Mouse (Mus musculus) stomach, embryonic 14.5 days (tissue): ENCODE measurements around the gene Setd2. TPM values are rescaled to one million over a fixed set of nuclear protein-coding genes. Genes with fewer than 3 reads are reported as not detected.

Experiments used
- ATAC-seq: fragments of 200-750 bp; cut with Nextera tagmentation; 2 replicates; pipeline ENCODE4 v1.8.0; 2017; ENCODE audit warnings: low read depth, moderate TSS enrichment; ENCODE audit not compliant: insufficient number of reproducible peaks, insufficient read depth, low FRiP score
- H3K27ac ChIP-seq: fragments of 300-500 bp; sonication (generic); 2 replicates; pipeline ENCODE4 v1.5.1; 2014; ENCODE audit warnings: mild to moderate bottlenecking, low read length, moderate library complexity, mixed read lengths
- H3K27me3 ChIP-seq: fragments of 300-500 bp; sonication (generic); 2 replicates; pipeline ENCODE4 v1.6.1; 2014; ENCODE audit warnings: low read length, control low read depth, mixed read lengths; ENCODE audit not compliant: control insufficient read depth, insufficient read depth
- H3K36me3 ChIP-seq: fragments of 300-500 bp; sonication (generic); 2 replicates; pipeline ENCODE4 v1.6.1; 2014; ENCODE audit warnings: mild to moderate bottlenecking, control low read depth, low read length, moderate library complexity, mixed read lengths; ENCODE audit not compliant: control insufficient read depth, insufficient read depth
- H3K4me1 ChIP-seq: fragments of 300-500 bp; sonication (generic); 2 replicates; pipeline ENCODE4 v1.6.1; 2014; ENCODE audit warnings: low read length, control low read depth, mixed read lengths; ENCODE audit not compliant: control insufficient read depth, insufficient read depth
- H3K4me2 ChIP-seq: fragments of 300-500 bp; sonication (generic); replicated peaks from 2 replicates; pipeline ENCODE4 v1.6.1; 2014; ENCODE audit warnings: low read depth, low read length, control low read depth
- H3K4me3 ChIP-seq: fragments of 300-500 bp; sonication (generic); 2 replicates; pipeline ENCODE4 v1.5.1; 2014; ENCODE audit warnings: low read depth, low read length, control low read depth
- H3K9ac ChIP-seq: fragments of 300-500 bp; sonication (generic); replicated peaks from 2 replicates; pipeline ENCODE4 v1.6.1; 2014; ENCODE audit warnings: low read depth, mild to moderate bottlenecking, control low read depth, low read length, moderate library complexity, mixed read lengths
- H3K9me3 ChIP-seq: fragments of 300-500 bp; sonication (generic); 2 replicates; pipeline ENCODE4 v1.6.1; 2016; ENCODE audit warnings: low read depth, low read length, control low read depth; ENCODE audit not compliant: control insufficient read depth
- WGBS: fragments of 180-500 bp; shearing (Covaris S2); extraction: QIAGEN DNeasy Blood & Tissue Kit; methylation state at CpG from one replicate; pipeline ENCODE4 v1.1.7; 2014; 5-methylcytosine and 5-hydroxymethylcytosine counted together
- polyA plus RNA-seq: library from polyadenylated mRNA; unstranded; fragments of >200 nt; fragmentation: Nextera tagmentation; extraction: Ambion mirVana; gene quantifications from 2 replicates; pipeline ENCODE4 v1.2.1, GENCODE M21; 2014

The Setd2 gene
- polyA plus RNA-seq, 1 experiment from 2014 or later = 61.7 TPM

GRCm38 (mm10) chr9:110533645-110534044 is 1.2 kb downstream of the Setd2 start:
- H3K4me2 ChIP-seq = peak overlapping the region; percentile 81
- no peaks in the 10 kb centered on the region for H3K27me3 ChIP-seq
- no peak overlapping the region for H3K27ac ChIP-seq
- H3K9me3 ChIP-seq = no peaks in the 10 kb centered on the region
- peaks cover 14% of the 10 kb centered on the region for H3K4me1 ChIP-seq
- H3K36me3 ChIP-seq = no peaks in the 10 kb centered on the region
- 27% methylated on average over 5 of the region's 5 CpGs for WGBS
- H3K4me3 ChIP-seq = peak overlapping the region; percentile 100
- no peak for ATAC-seq
- peak overlapping the region; percentile 100 for H3K9ac ChIP-seq

- Histone ChIP-seq H3K27ac (no peak overlapping the region), H3K4me2 (no peak overlapping the region), H3K9ac (no peak overlapping the region), H3K4me1 (peaks cover 14% of the 10 kb centered on the region), H3K4me3 (no peak overlapping the region), H3K27me3 (no peaks in the 10 kb centered on the region), H3K9me3 (no peaks in the 10 kb centered on the region), H3K36me3 (no peaks in the 10 kb centered on the region)
- WGBS = 77% methylated on average over 2 of the region's 2 CpGs
- no peak for ATAC-seq
Measured at GRCm38 (mm10) chr9:110535114-110535513, 2.7 kb downstream of the Setd2 start.

- Histone ChIP-seq H3K27me3 (no peaks in the 10 kb centered on the region), H3K4me2 (no peak overlapping the region), H3K27ac (no peak overlapping the region), H3K4me1 (peaks cover 14% of the 10 kb centered on the region), H3K4me3 (no peak overlapping the region), H3K9ac (no peak overlapping the region), H3K9me3 (no peaks in the 10 kb centered on the region), H3K36me3 (no peaks in the 10 kb centered on the region)
- no peak for ATAC-seq
- 89% methylated on average over 2 of the region's 2 CpGs for WGBS
Measured at GRCm38 (mm10) chr9:110536636-110537035, 4.2 kb downstream of the Setd2 start.

- no peak for ATAC-seq
Measured at GRCm38 (mm10) chr9:110538511-110538910, 6.1 kb downstream of the Setd2 start.

GRCm38 (mm10) chr9:110541988-110542387 is 9.6 kb downstream of the Setd2 start:
- no peaks in the 10 kb centered on the region for H3K4me1 ChIP-seq
- no peak for ATAC-seq
- 79% methylated on average over 4 of the region's 4 CpGs for WGBS
- H3K36me3 ChIP-seq = no peaks in the 10 kb centered on the region
- no peak overlapping the region for H3K9ac ChIP-seq
- H3K27me3 ChIP-seq = no peaks in the 10 kb centered on the region
- no peaks in the 10 kb centered on the region for H3K9me3 ChIP-seq
- no peak overlapping the region for H3K27ac ChIP-seq
- no peak overlapping the region for H3K4me3 ChIP-seq
- H3K4me2 ChIP-seq = no peak overlapping the region

More at GRCm38 (mm10) chr9:110538511-110538910, 6.1 kb downstream of the Setd2 start:
- Histone ChIP-seq H3K4me2 (no peak overlapping the region), H3K36me3 (no peaks in the 10 kb centered on the region), H3K4me3 (no peak overlapping the region), H3K9ac (no peak overlapping the region), H3K27me3 (no peaks in the 10 kb centered on the region), H3K4me1 (peaks cover 14% of the 10 kb centered on the region), H3K9me3 (no peaks in the 10 kb centered on the region), H3K27ac (no peak overlapping the region)

- WGBS = 96% methylated on average over 19 of the region's 19 CpGs
- H3K9me3 ChIP-seq = no peaks in the 10 kb centered on the region
- peaks cover 55% of the 10 kb centered on the region for H3K36me3 ChIP-seq
- no peaks in the 10 kb centered on the region for H3K4me1 ChIP-seq
- H3K9ac ChIP-seq = no peak overlapping the region
- no peak overlapping the region for H3K4me2 ChIP-seq
- no peak overlapping the region for H3K4me3 ChIP-seq
- ATAC-seq = no peak
- H3K27me3 ChIP-seq = no peaks in the 10 kb centered on the region
- H3K27ac ChIP-seq = no peak overlapping the region
Measured at GRCm38 (mm10) chr9:110548261-110548660, 15.9 kb downstream of the Setd2 start.

GRCm38 (mm10) chr9:110568309-110568708 is 35.9 kb downstream of the Setd2 start:
- Histone ChIP-seq H3K27ac (no peak overlapping the region), H3K9ac (no peak overlapping the region), H3K4me1 (no peaks in the 10 kb centered on the region), H3K27me3 (no peaks in the 10 kb centered on the region), H3K4me3 (no peak overlapping the region), H3K4me2 (no peak overlapping the region), H3K36me3 (peaks cover 69% of the 10 kb centered on the region), H3K9me3 (no peaks in the 10 kb centered on the region)
- no peak for ATAC-seq

GRCm38 (mm10) chr9:110582161-110582560 is 49.8 kb downstream of the Setd2 start:
- H3K27me3 ChIP-seq = no peaks in the 10 kb centered on the region
- no peak overlapping the region for H3K27ac ChIP-seq
- 96% methylated on average over 2 of the region's 2 CpGs for WGBS
- H3K9ac ChIP-seq = no peak overlapping the region
- no peaks in the 10 kb centered on the region for H3K9me3 ChIP-seq
- no peak for ATAC-seq
- H3K36me3 ChIP-seq = peaks cover 17% of the 10 kb centered on the region
- H3K4me2 ChIP-seq = no peak overlapping the region
- no peak overlapping the region for H3K4me3 ChIP-seq
- H3K4me1 ChIP-seq = no peaks in the 10 kb centered on the region

- ATAC-seq = no peak
- no peak overlapping the region for H3K4me2 ChIP-seq
- no peaks in the 10 kb centered on the region for H3K27me3 ChIP-seq
- H3K9me3 ChIP-seq = no peaks in the 10 kb centered on the region
- WGBS = 86% methylated on average over 1 of the region's 1 CpGs
- H3K4me3 ChIP-seq = no peak overlapping the region
- no peaks in the 10 kb centered on the region for H3K4me1 ChIP-seq
- H3K27ac ChIP-seq = no peak overlapping the region
- H3K36me3 ChIP-seq = peaks cover 10% of the 10 kb centered on the region
- no peak overlapping the region for H3K9ac ChIP-seq
Measured at GRCm38 (mm10) chr9:110583521-110583920, 51.1 kb downstream of the Setd2 start.
